Mouse (Mus musculus): ENCODE measurements at regions not wholly inside any gene's neighbourhood (a gene's known extent, or its start where the extent isn't known, plus 50 kb on each side); places are given as distances from the start of the nearest gene placed in this dataset.

DNA sequence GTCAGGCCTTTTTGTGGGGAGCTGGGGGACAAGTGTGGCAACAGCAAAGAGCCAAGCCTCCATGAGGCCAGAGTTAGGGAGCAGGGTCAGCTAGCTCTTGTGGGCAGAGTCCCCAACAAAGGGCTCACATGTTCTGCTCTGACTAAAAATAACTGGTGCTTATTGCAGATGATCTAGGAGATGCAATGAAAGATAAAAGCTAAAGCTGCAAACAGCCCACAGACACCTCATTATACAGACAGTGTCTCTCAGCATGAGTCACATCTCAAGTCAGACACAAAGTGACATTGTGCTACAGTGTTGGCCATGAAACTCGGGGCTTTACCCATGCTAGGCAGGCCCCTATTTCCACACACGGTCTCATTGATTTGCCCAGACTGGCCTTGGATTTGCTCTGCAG, 88.4 kb downstream of the Syf2 start:
- TF ChIP-seq CHD2 (IDR thresholded peaks at IDR 0.05; ENCODE audit: low read depth, low read length): no peak
- no peak for TF ChIP-seq MAFK (IDR thresholded peaks at IDR 0.05; ENCODE audit: insufficient read depth, low read depth, low read length)
- no peak for TF ChIP-seq ZNF384 (IDR thresholded peaks at IDR 0.05; ENCODE audit: low read depth, low read length)
- no peak for TF ChIP-seq ZC3H11A (IDR thresholded peaks at IDR 0.05; ENCODE audit: borderline replicate concordance, low read depth, low read length)
- no peak for TF ChIP-seq HCFC1 (IDR thresholded peaks at IDR 0.05; ENCODE audit: borderline replicate concordance, insufficient read depth, low read length)

All from ES-E14 (cell line).